Mouse (Mus musculus): Measurements from ENCODE around the gene Fcor. TPM values are rescaled to one million over a fixed set of nuclear protein-coding genes. Genes with fewer than 3 reads are reported as not detected.

Fcor gene
- polyA plus RNA-seq, 1 experiment from 2014 or later, result 17.8 TPM

GRCm38 (mm10) chr8:3701491-3701890, 29.3 kb upstream of the Fcor start:
- Histone ChIP-seq H3K4me3 (ENCODE audit: low read length) (no peak overlapping the region), H3K4me2 (replicated peaks; ENCODE audit: low read depth, low read length) (no peak overlapping the region), H3K36me3 (ENCODE audit: control insufficient read depth, insufficient read depth, low read length) (no peaks in the 10 kb centered on the region), H3K4me1 (ENCODE audit: control insufficient read depth, insufficient read depth, low read length) (no peaks in the 10 kb centered on the region), H3K27me3 (ENCODE audit: control insufficient read depth, insufficient read depth, low read length) (no peaks in the 10 kb centered on the region), H3K9me3 (ENCODE audit: control insufficient read depth, low read length) (no peaks in the 10 kb centered on the region), H3K27ac (ENCODE audit: low read depth, low read length) (no peak overlapping the region), H3K9ac (ENCODE audit: low read depth, low read length) (no peak overlapping the region)
- WGBS, result 91% methylated on average over 1 of the region's 1 CpGs
- no peak for ATAC-seq (ENCODE audit: low FRiP score, low TSS enrichment)

- no peak within 1 kb of the TSS for H3K4me2 ChIP-seq (replicated peaks; ENCODE audit: low read depth, low read length)
- ATAC-seq (ENCODE audit: low FRiP score, low TSS enrichment), result no peak
- no peak within 1 kb of the TSS for H3K27ac ChIP-seq (ENCODE audit: low read depth, low read length)
- no peaks in the 10 kb centered on the region for H3K27me3 ChIP-seq (ENCODE audit: control insufficient read depth, insufficient read depth, low read length)
- no peak within 1 kb of the TSS for H3K4me3 ChIP-seq (ENCODE audit: low read length)
- H3K36me3 ChIP-seq (ENCODE audit: control insufficient read depth, insufficient read depth, low read length), result no peaks in the 10 kb centered on the region
- no peak within 1 kb of the TSS for H3K9ac ChIP-seq (ENCODE audit: low read depth, low read length)
- no peaks in the 10 kb centered on the region for H3K9me3 ChIP-seq (ENCODE audit: control insufficient read depth, low read length)
- H3K4me1 ChIP-seq (ENCODE audit: control insufficient read depth, insufficient read depth, low read length), result no peaks in the 10 kb centered on the region
- WGBS, result 79% methylated on average over 3 of the region's 3 CpGs
These were observed 22.0 kb upstream of the Fcor start, which contains the start of gene Fcer2a for GRCm38 (mm10) chr8:3694121-3694520. Gene Fcer2a, minus strand, starts transcription at chr8:3694175.

GRCm38 (mm10) chr8:3690774-3691173, 18.6 kb upstream of the Fcor start:
- ATAC-seq (ENCODE audit: low FRiP score, low TSS enrichment), result no peak
- no peak overlapping the region for H3K27ac ChIP-seq (ENCODE audit: low read depth, low read length)
- H3K9me3 ChIP-seq (ENCODE audit: control insufficient read depth, low read length), result no peaks in the 10 kb centered on the region
- no peak overlapping the region for H3K4me3 ChIP-seq (ENCODE audit: low read length)
- no peaks in the 10 kb centered on the region for H3K27me3 ChIP-seq (ENCODE audit: control insufficient read depth, insufficient read depth, low read length)
- 70% methylated on average over 3 of the region's 3 CpGs for WGBS
- no peaks in the 10 kb centered on the region for H3K4me1 ChIP-seq (ENCODE audit: control insufficient read depth, insufficient read depth, low read length)
- H3K4me2 ChIP-seq (replicated peaks; ENCODE audit: low read depth, low read length), result no peak overlapping the region
- no peak overlapping the region for H3K9ac ChIP-seq (ENCODE audit: low read depth, low read length)
- H3K36me3 ChIP-seq (ENCODE audit: control insufficient read depth, insufficient read depth, low read length), result no peaks in the 10 kb centered on the region

GRCm38 (mm10) chr8:3687537-3687936, 15.4 kb upstream of the Fcor start:
- no peak for ATAC-seq (ENCODE audit: low FRiP score, low TSS enrichment)
- Histone ChIP-seq H3K27ac (ENCODE audit: low read depth, low read length) (no peak overlapping the region), H3K4me1 (ENCODE audit: control insufficient read depth, insufficient read depth, low read length) (no peaks in the 10 kb centered on the region), H3K27me3 (ENCODE audit: control insufficient read depth, insufficient read depth, low read length) (no peaks in the 10 kb centered on the region), H3K9me3 (ENCODE audit: control insufficient read depth, low read length) (no peaks in the 10 kb centered on the region), H3K4me3 (ENCODE audit: low read length) (no peak overlapping the region), H3K4me2 (replicated peaks; ENCODE audit: low read depth, low read length) (no peak overlapping the region), H3K36me3 (ENCODE audit: control insufficient read depth, insufficient read depth, low read length) (no peaks in the 10 kb centered on the region), H3K9ac (ENCODE audit: low read depth, low read length) (no peak overlapping the region)
- 74% methylated on average over 6 of the region's 6 CpGs for WGBS

GRCm38 (mm10) chr8:3685422-3685821, 13.3 kb upstream of the Fcor start:
- no peak for ATAC-seq (ENCODE audit: low FRiP score, low TSS enrichment)
- no peaks in the 10 kb centered on the region for H3K27me3 ChIP-seq (ENCODE audit: control insufficient read depth, insufficient read depth, low read length)
- no peaks in the 10 kb centered on the region for H3K4me1 ChIP-seq (ENCODE audit: control insufficient read depth, insufficient read depth, low read length)
- H3K4me2 ChIP-seq (replicated peaks; ENCODE audit: low read depth, low read length), result no peak overlapping the region
- H3K27ac ChIP-seq (ENCODE audit: low read depth, low read length), result no peak overlapping the region
- H3K9ac ChIP-seq (ENCODE audit: low read depth, low read length), result no peak overlapping the region
- no peak overlapping the region for H3K4me3 ChIP-seq (ENCODE audit: low read length)
- WGBS, result 73% methylated on average over 5 of the region's 5 CpGs
- peaks cover 6% of the 10 kb centered on the region for H3K36me3 ChIP-seq (ENCODE audit: control insufficient read depth, insufficient read depth, low read length)
- no peaks in the 10 kb centered on the region for H3K9me3 ChIP-seq (ENCODE audit: control insufficient read depth, low read length)

- peaks cover 15% of the 10 kb centered on the region for H3K36me3 ChIP-seq (ENCODE audit: control insufficient read depth, insufficient read depth, low read length)
- no peak overlapping the region for H3K4me2 ChIP-seq (replicated peaks; ENCODE audit: low read depth, low read length)
- H3K27ac ChIP-seq (ENCODE audit: low read depth, low read length), result no peak overlapping the region
- H3K9ac ChIP-seq (ENCODE audit: low read depth, low read length), result no peak overlapping the region
- H3K27me3 ChIP-seq (ENCODE audit: control insufficient read depth, insufficient read depth, low read length), result no peaks in the 10 kb centered on the region
- no peaks in the 10 kb centered on the region for H3K4me1 ChIP-seq (ENCODE audit: control insufficient read depth, insufficient read depth, low read length)
- no peak for ATAC-seq (ENCODE audit: low FRiP score, low TSS enrichment)
- no peak overlapping the region for H3K4me3 ChIP-seq (ENCODE audit: low read length)
- H3K9me3 ChIP-seq (ENCODE audit: control insufficient read depth, low read length), result no peaks in the 10 kb centered on the region
These were observed 12.4 kb upstream of the Fcor start for GRCm38 (mm10) chr8:3684530-3684929.

- WGBS, result 76% methylated on average over 6 of the region's 6 CpGs
- no peak for ATAC-seq (ENCODE audit: low FRiP score, low TSS enrichment)
- Histone ChIP-seq H3K9ac (ENCODE audit: low read depth, low read length) (no peak overlapping the region), H3K27ac (ENCODE audit: low read depth, low read length) (no peak overlapping the region), H3K4me2 (replicated peaks; ENCODE audit: low read depth, low read length) (no peak overlapping the region), H3K4me1 (ENCODE audit: control insufficient read depth, insufficient read depth, low read length) (no peaks in the 10 kb centered on the region), H3K9me3 (ENCODE audit: control insufficient read depth, low read length) (no peaks in the 10 kb centered on the region), H3K4me3 (ENCODE audit: low read length) (no peak overlapping the region), H3K27me3 (ENCODE audit: control insufficient read depth, insufficient read depth, low read length) (no peaks in the 10 kb centered on the region), H3K36me3 (ENCODE audit: control insufficient read depth, insufficient read depth, low read length) (peaks cover 22% of the 10 kb centered on the region)
These were observed 11.4 kb upstream of the Fcor start for GRCm38 (mm10) chr8:3683408-3684176.

GRCm38 (mm10) chr8:3682435-3682834, 10.3 kb upstream of the Fcor start:
- H3K9me3 ChIP-seq (ENCODE audit: control insufficient read depth, low read length), result no peaks in the 10 kb centered on the region
- ATAC-seq (ENCODE audit: low FRiP score, low TSS enrichment), result no peak
- H3K27me3 ChIP-seq (ENCODE audit: control insufficient read depth, insufficient read depth, low read length), result no peaks in the 10 kb centered on the region
- no peaks in the 10 kb centered on the region; the same call in 1 of the 2 replicates for H3K4me1 ChIP-seq (ENCODE audit: control insufficient read depth, insufficient read depth, low read length)
- H3K4me3 ChIP-seq (ENCODE audit: low read length), result no peak overlapping the region
- H3K9ac ChIP-seq (ENCODE audit: low read depth, low read length), result no peak overlapping the region
- no peak overlapping the region for H3K27ac ChIP-seq (ENCODE audit: low read depth, low read length)
- no peak overlapping the region for H3K4me2 ChIP-seq (replicated peaks; ENCODE audit: low read depth, low read length)
- peaks cover 22% of the 10 kb centered on the region for H3K36me3 ChIP-seq (ENCODE audit: control insufficient read depth, insufficient read depth, low read length)
- WGBS, result 98% methylated on average over 5 of the region's 5 CpGs

GRCm38 (mm10) chr8:3679656-3680055, 7.5 kb upstream of the Fcor start:
- Histone ChIP-seq H3K27me3 (ENCODE audit: control insufficient read depth, insufficient read depth, low read length) (no peaks in the 10 kb centered on the region), H3K9me3 (ENCODE audit: control insufficient read depth, low read length) (no peaks in the 10 kb centered on the region), H3K4me1 (ENCODE audit: control insufficient read depth, insufficient read depth, low read length) (no peaks in the 10 kb centered on the region; the same call in 1 of the 2 replicates), H3K9ac (ENCODE audit: low read depth, low read length) (no peak overlapping the region), H3K36me3 (ENCODE audit: control insufficient read depth, insufficient read depth, low read length) (peaks cover 22% of the 10 kb centered on the region), H3K27ac (ENCODE audit: low read depth, low read length) (no peak overlapping the region), H3K4me2 (replicated peaks; ENCODE audit: low read depth, low read length) (no peak overlapping the region), H3K4me3 (ENCODE audit: low read length) (no peak overlapping the region)
- WGBS, result 93% methylated on average over 5 of the region's 5 CpGs
- ATAC-seq (ENCODE audit: low FRiP score, low TSS enrichment), result no peak
